Mouse (Mus musculus) right cerebral cortex, postnatal 14 days (tissue): ENCODE results near the gene Iqsec1.

Experiments used
- DNase-seq: peaks from one replicate; pipeline ENCODE4 v3.0.0; 2022

Gene Iqsec1

GRCm38 (mm10) chr6:90950936-90951335 is 37.5 kb downstream of the Iqsec1 start:
- DNase-seq = no peak

DNA sequence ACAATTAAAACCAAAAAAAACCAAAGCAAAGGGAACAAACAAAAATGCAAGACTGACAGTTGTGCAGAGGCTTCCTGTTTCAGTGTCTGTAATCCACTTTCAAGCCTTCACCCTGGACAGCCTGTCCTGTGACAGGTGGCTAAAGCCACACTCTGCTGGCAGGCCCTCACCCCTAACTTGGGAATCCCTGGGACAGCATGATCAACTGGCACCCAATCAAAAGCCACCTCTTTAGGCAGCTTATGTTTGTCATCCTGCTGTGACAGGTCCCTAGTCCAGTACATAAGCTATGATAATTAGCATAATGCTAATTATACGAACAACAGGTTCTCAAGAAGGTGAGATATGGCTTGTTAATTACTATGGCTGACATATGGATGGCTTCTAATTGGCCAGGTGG is 40.4 kb downstream of the Iqsec1 start:
- no peak for DNase-seq

DNA sequence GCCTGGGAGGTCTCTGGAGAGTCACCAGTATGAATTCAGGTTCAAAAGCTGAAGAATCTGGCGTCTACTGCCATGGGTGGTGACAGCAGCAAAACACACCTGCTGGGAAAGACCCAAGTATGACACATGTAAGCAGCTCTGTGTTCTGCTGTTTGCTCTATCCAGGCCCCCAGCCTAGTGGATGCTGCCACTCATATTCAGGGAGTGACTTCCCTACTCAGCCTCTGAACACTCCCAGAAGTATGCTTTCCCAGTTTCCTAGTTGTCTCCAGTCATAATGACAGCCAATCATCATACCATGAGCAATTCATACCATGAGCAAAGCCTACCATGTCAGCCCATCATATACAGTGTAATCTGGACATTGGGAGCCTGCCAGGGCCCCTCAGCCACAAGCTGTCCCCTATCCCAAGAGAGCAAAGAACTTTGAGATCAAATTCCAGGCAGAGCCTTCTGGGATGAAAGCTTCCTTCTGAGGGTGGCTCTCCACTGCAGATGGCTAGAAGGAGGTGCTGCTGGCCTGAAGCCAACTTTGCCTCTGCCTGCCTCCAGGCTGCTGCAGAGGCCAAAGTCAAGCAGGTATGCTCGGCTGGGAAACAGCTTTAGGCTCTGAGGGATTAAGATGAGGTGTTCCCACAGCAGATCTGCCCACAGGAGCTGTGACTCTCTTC is 42.8 kb downstream of the Iqsec1 start:
- DNase-seq = peak; percentile 78

DNA sequence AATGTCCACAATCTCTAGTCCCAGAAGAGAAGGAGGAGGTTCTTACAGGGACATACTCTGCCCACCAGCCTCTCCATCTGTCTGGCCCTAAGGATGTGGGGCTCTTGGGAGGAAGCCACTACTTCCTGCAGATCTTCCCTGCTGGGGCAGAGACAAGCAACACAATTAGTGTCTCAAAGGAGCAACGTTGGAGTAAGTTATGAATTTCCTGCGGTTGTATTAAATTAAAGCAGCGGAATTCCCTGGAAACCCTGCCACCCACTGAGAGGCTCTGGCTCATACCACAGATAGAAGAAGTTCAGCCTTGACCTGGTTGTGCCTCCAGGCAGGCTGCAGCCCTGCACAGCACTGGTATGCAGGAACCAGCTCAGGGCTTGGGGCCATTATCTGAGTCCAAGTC is 47.2 kb downstream of the Iqsec1 start:
- no peak for DNase-seq

GRCm38 (mm10) chr6:90933656-90934055 is 54.8 kb downstream of the Iqsec1 start:
- DNase-seq = no peak

DNA sequence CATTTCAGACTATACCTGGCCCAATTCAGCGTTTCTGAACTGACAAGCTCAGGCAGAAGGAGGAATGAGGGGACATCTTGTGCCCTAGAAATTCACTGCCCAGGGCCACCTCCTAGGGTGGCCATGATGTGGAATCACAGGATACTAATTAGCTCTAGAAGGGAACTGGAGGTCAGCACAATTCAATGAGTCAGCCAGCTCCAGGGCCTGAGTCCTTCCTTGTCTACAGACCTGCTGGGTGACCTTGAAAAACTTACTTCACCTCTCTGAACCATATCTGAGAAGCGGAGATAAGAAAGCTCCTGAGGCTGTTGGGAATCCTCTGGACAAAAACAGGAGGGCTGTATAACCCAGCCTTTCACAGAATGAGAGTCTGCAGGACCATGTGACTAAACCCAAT is 59.7 kb downstream of the Iqsec1 start:
- no peak for DNase-seq

DNA sequence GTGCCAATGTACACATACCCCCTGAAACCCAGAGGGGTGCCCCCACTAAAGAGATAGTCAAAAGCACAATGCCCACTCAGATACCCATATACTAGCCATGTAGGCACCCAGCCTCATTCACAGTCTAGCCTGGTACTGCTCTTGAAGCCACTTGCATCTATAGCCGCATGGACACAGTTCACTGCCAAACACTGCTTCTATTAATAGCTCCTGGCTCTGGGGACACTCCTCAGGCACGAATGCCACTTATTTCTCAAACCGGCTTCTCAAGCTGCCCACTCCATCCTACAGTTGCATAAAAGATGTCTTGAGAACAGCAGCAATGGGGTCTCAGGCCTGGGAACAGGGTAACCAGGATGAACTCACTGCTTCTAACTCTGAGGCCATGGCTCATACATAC is 63.0 kb downstream of the Iqsec1 start:
- no peak for DNase-seq

GRCm38 (mm10) chr6:90924796-90925195 is 63.7 kb downstream of the Iqsec1 start:
- DNase-seq = no peak

DNA sequence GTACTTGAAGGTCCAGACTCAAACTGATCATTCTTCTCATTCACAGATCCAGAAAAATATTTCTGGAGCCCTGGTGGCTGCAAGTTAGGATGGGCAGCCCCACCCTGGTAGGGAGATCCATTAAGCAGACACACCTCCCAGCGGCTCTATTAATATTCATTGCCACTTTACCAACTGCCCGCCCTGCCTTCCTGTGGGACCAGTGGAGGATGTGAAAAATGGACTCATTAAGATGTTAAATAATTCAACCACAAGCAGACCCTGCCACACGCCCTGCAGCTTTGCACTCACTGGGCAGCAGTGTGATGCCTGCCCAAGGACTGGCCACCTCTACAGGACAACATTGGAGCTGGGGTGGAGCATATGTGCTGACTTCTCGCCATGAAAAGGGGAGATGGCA is 64.1 kb downstream of the Iqsec1 start:
- no peak for DNase-seq

DNA sequence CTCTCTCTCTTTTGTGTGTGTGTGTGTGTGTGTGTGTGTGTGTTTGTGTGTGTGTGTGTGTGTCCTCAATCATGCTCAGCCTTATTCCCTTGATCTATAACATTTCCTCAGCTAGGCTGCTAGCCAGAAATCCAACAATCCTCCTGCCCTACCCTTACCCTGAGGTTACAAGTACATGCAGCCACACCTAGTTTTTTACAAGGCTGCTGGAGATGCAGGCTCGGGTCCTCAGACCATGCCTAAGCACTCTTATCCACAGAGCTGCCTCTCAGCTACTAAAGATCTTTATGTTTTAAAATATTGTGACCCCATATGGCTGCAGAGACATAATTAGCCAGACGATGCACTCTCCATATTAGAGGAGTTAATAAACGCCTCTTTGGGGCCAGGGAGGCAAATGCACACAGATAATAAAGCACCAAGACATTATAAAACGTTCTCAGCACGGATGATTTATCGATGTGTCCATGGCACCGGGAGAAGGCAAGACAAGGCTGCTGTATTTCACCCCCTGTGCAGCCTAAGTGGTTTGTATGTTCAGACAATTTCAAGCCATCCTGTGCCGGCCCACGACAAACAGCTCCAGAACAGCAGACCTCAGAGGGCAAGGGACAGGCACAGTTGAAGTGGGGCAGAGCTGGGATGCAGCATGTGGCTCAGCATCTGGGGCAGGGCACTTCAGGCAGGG is 67.1 kb downstream of the Iqsec1 start:
- no peak for DNase-seq

- no peak for DNase-seq
Measured at GRCm38 (mm10) chr6:90920510-90921220, 67.8 kb downstream of the Iqsec1 start.

DNA sequence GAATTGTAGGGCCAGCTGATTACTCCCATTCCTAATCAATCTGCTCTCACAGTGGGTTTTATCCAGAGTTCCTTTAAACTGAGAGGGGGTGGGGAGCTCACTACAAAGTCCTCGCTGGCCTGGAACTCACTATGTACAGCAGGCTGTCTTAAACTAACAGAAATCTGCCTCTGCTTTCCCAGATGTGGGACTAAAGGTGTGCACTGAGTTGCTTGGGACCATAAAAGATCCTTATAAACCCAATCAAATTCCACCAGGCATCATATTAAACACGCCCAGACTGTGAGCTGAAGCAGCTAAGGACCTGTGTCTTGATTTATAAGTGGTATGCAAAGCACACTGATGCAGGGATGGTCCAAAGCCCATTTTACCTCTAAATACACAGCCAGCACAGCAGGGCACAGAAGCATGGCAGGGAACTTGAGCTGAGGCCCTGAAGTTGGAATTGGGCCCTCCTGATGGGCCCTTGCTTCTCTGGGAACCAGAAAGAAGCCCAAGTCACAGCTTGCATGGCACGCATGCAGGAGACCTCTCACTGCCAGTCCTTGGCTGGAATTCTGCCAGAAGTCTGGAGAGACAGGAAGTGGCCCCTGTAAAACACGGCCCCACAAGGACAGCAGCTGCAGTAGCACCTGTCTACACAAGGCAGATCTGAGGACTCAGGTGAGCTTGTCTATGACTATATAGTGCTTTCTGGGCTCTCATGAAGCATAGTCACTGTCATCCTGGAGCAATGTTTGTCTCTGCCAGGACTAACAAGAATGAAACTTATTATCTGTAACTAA is 68.7 kb downstream of the Iqsec1 start:
- no peak for DNase-seq

DNA sequence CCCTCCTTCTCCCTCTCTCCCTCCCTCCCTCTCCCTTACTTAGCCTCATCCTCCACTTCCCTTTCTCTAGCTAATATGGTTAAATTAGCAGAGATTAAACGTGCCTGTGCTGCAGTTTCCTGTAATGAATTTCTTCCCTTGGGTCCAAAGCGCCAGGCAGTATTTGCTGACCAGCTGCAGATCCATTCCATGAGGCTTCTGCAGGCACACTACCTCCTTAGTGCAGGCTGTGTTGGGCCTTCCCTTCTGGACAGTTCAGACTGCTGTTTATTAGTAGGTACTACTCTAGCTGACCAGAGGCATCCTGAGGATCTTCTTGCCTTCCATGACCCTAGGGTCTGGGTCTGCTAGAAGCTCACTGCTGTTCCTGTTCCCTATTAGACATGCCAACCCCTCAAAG is 72.9 kb downstream of the Iqsec1 start:
- DNase-seq = no peak

- no peak for DNase-seq
Measured at GRCm38 (mm10) chr6:90913771-90914170, 74.7 kb downstream of the Iqsec1 start.

GRCm38 (mm10) chr6:90912768-90913167 is 75.7 kb downstream of the Iqsec1 start:
- DNase-seq = no peak

DNA sequence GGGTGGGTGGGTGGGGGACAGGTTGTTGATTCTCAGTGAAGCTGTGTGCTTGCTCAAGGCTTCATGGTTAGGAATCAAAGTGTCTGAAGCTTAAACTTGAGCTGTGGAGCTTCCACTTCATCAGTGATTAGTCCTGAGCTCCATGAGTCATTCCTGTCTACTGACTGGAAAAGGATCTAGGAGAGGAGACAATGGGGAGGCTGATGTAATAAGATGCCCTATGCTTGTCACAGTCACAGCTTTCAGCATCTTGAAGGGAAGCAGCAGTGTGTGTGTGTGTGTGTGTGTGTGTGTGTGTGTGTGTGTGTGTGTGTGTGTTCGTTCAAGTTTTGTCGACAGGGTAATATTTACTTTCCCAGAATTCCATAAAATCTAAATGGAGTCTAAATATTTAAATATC is 84.3 kb downstream of the Iqsec1 start:
- DNase-seq = no peak

GRCm38 (mm10) chr6:90900302-90900701 is 88.2 kb downstream of the Iqsec1 start:
- no peak for DNase-seq

DNA sequence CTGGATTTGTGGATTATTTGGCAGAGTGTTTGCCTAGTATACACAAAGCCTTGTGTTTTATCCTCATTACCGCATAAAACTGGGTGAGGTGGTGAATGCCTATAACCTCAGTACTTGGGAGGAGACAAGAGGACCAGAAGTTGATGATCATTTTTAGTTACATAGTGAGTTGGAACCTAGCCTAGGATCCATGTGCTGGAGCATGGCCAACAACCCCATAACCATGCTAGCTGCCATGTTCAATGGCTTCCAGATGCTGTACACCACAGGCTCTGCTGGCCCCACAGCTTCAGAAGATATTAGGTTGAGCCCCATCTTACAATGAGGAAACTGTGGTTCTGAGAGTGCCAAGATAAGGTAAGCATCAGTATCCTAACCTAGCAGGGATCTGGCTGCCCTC is 89.2 kb downstream of the Iqsec1 start:
- DNase-seq = no peak

GRCm38 (mm10) chr6:90898107-90898506 is 90.4 kb downstream of the Iqsec1 start:
- no peak for DNase-seq

- DNase-seq = no peak
Measured at GRCm38 (mm10) chr6:90892401-90892800, 96.1 kb downstream of the Iqsec1 start.

- no peak for DNase-seq
Measured at GRCm38 (mm10) chr6:90889356-90890285, 98.9 kb downstream of the Iqsec1 start.
